In genomic region chr11:75164051-75164450, GRCm38 (mm10) we compare ENCODE assay signal across 13 mouse cellular contexts. TPM values are rescaled to one million over a fixed set of nuclear protein-coding genes. Genes with fewer than 3 reads are reported as not detected.
DNase-seq lines count a peak whose midpoint lies in the region; ATAC-seq and TF ChIP-seq lines count a peak whose summit lies in the region.
"Had no signal": no experiment of that assay in that cellular context is flagged by ENCODE, and none has a peak within 500 bp of the region (broad histone marks: within the 10 kb centered on the region; RNA-seq: fewer than 3 reads in every experiment).

No protein-coding gene starts in this region.

- DNase-seq in heart, adult 9 months (ENCODE audit: low spot score in 2 of 2) = no peak
- DNase-seq in liver, postnatal 0 days = no peak
- DNase-seq in liver, embryonic 11.5 days (ENCODE audit: low spot score) = no peak
- DNase-seq in embryonic facial prominence, embryonic 14.5 days (ENCODE audit: low spot score) = no peak
- no peak for DNase-seq in urinary bladder, postnatal 36 days (ENCODE audit: low spot score in 2 of 2)
- DNase-seq: adrenal gland, postnatal 25 days; thymus, postnatal 14 days had no signal

- peak overlapping the region; percentile 81 for H3K9ac ChIP-seq in heart, embryonic 14.5 days (ENCODE audit: low read length)
- H3K9ac ChIP-seq in liver, postnatal 0 days (replicated peaks) = no peak overlapping the region
- no peak overlapping the region for H3K9ac ChIP-seq in liver, embryonic 11.5 days (ENCODE audit: low read depth, low read length)
- H3K9ac ChIP-seq in embryonic facial prominence, embryonic 14.5 days (ENCODE audit: low read depth, low read length) = peak overlapping the region; percentile 78
- peak overlapping the region; percentile 90; the same call in 1 of the 2 replicates for H3K9ac ChIP-seq in limb, embryonic 13.5 days
- H3K9ac ChIP-seq: liver, embryonic 15.5 days had no signal

- peak overlapping the region in 1 of 2 experiments; percentile 0; a peak in 1 of 4 replicates for H3K4me3 ChIP-seq in heart, embryonic 14.5 days (ENCODE audit: control insufficient read depth in 1 of 2, insufficient read depth in 1 of 2, low read depth in 1 of 2, low read length in 2 of 2)
- H3K4me3 ChIP-seq in liver, postnatal 0 days (ENCODE audit: low read depth, low read length) = no peak overlapping the region
- no peak overlapping the region for H3K4me3 ChIP-seq in liver, embryonic 11.5 days (ENCODE audit: low read depth, low read length)
- peak overlapping the region; percentile 69 for H3K4me3 ChIP-seq in embryonic facial prominence, embryonic 14.5 days (ENCODE audit: low read depth, low read length)
- H3K4me3 ChIP-seq in limb, embryonic 13.5 days = peak overlapping the region; percentile 75
- H3K4me3 ChIP-seq: layer of hippocampus, adult 2 months; liver, embryonic 15.5 days had no signal

- H3K4me2 ChIP-seq in heart, embryonic 14.5 days (ENCODE audit: low read length) = peak overlapping the region; percentile 98
- H3K4me2 ChIP-seq in liver, postnatal 0 days (ENCODE audit: low read depth, low read length) = no peak overlapping the region
- H3K4me2 ChIP-seq in liver, embryonic 11.5 days = no peak overlapping the region
- H3K4me2 ChIP-seq in embryonic facial prominence, embryonic 14.5 days (ENCODE audit: low read depth, low read length) = peak overlapping the region; percentile 93
- peak overlapping the region; percentile 87 for H3K4me2 ChIP-seq in limb, embryonic 13.5 days (replicated peaks)

- H3K36me3 ChIP-seq in heart, embryonic 14.5 days (ENCODE audit: control insufficient read depth, insufficient read depth, low read length) = peaks cover 70% of the 10 kb centered on the region
- peaks cover 21% of the 10 kb centered on the region for H3K36me3 ChIP-seq in liver, postnatal 0 days (replicated peaks; ENCODE audit: insufficient read depth, low read length)
- peaks cover 4% of the 10 kb centered on the region; the same call in 1 of the 2 replicates for H3K36me3 ChIP-seq in liver, embryonic 11.5 days (ENCODE audit: control insufficient read depth, insufficient read depth, low read length)
- H3K36me3 ChIP-seq in embryonic facial prominence, embryonic 14.5 days (ENCODE audit: control insufficient read depth, insufficient read depth, low read length) = peaks cover 73% of the 10 kb centered on the region
- H3K36me3 ChIP-seq in limb, embryonic 13.5 days = peaks cover 84% of the 10 kb centered on the region

- no peak for ATAC-seq in heart, embryonic 14.5 days (ENCODE audit: insufficient number of reproducible peaks, insufficient read depth, low FRiP score, low read depth)
- no peak for ATAC-seq in liver, postnatal 0 days
- ATAC-seq in liver, embryonic 11.5 days (replicated peaks; ENCODE audit: low FRiP score) = no peak
- ATAC-seq in embryonic facial prominence, embryonic 14.5 days (ENCODE audit: low read depth) = no peak
- ATAC-seq in limb, embryonic 13.5 days (ENCODE audit: low FRiP score, low read depth) = no peak
- no peak for ATAC-seq in erythroblast, adult 5-6 weeks (replicated peaks; ENCODE audit: low FRiP score, poor library complexity, severe bottlenecking)

- no peaks in the 10 kb centered on the region for H3K9me3 ChIP-seq in heart, embryonic 14.5 days (ENCODE audit: control insufficient read depth, low read length)
- no peaks in the 10 kb centered on the region for H3K9me3 ChIP-seq in liver, postnatal 0 days (ENCODE audit: low read length)
- H3K9me3 ChIP-seq in liver, embryonic 11.5 days (ENCODE audit: control insufficient read depth, low read length) = no peaks in the 10 kb centered on the region
- no peaks in the 10 kb centered on the region for H3K9me3 ChIP-seq in embryonic facial prominence, embryonic 14.5 days (ENCODE audit: control insufficient read depth, low read length)
- no peaks in the 10 kb centered on the region for H3K9me3 ChIP-seq in limb, embryonic 13.5 days
- H3K9me3 ChIP-seq: forebrain, embryonic 10.5 days; liver, embryonic 15.5 days had no signal

- no peak overlapping the region for H3K27ac ChIP-seq in heart, embryonic 14.5 days (replicated peaks in 1 of 2; ENCODE audit: control insufficient read depth in 1 of 2, insufficient read depth in 1 of 2, low read depth in 2 of 2, low read length in 2 of 2)
- H3K27ac ChIP-seq in liver, postnatal 0 days (ENCODE audit: low read depth) = peak overlapping the region; percentile 30; the same call in 1 of the 2 replicates
- H3K27ac ChIP-seq in liver, embryonic 11.5 days (ENCODE audit: low read depth, low read length) = no peak overlapping the region
- H3K27ac ChIP-seq in embryonic facial prominence, embryonic 14.5 days (replicated peaks; ENCODE audit: low read depth, low read length) = peak overlapping the region; percentile 45
- H3K27ac ChIP-seq in limb, embryonic 13.5 days = peak overlapping the region; percentile 92
- H3K27ac ChIP-seq: forebrain, embryonic 10.5 days; layer of hippocampus, adult 2 months; liver, embryonic 15.5 days had no signal

- H3K27me3 ChIP-seq in heart, embryonic 14.5 days (ENCODE audit: control insufficient read depth, insufficient read depth, low read length) = peaks cover 25% of the 10 kb centered on the region
- peaks cover 49% of the 10 kb centered on the region for H3K27me3 ChIP-seq in liver, postnatal 0 days (ENCODE audit: insufficient read depth, low read length)
- peaks cover 47% of the 10 kb centered on the region for H3K27me3 ChIP-seq in liver, embryonic 11.5 days (replicated peaks; ENCODE audit: control insufficient read depth, insufficient read depth, low read length)
- H3K27me3 ChIP-seq in embryonic facial prominence, embryonic 14.5 days (replicated peaks; ENCODE audit: control insufficient read depth, insufficient read depth, low read length) = peaks cover 58% of the 10 kb centered on the region
- H3K27me3 ChIP-seq in limb, embryonic 13.5 days = peaks cover 64% of the 10 kb centered on the region

- 72% methylated on average over 2 of the region's 2 CpGs for WGBS in heart, embryonic 14.5 days
- WGBS in liver, postnatal 0 days (ENCODE audit: insufficient replicate concordance) = 64% methylated on average over 2 of the region's 2 CpGs
- 80% methylated on average over 2 of the region's 2 CpGs for WGBS in liver, embryonic 11.5 days
- WGBS in embryonic facial prominence, embryonic 14.5 days = 62% methylated on average over 2 of the region's 2 CpGs
- WGBS in limb, embryonic 13.5 days = 60% methylated on average over 2 of the region's 2 CpGs

- no peak for TF ChIP-seq CTCF in liver, postnatal 0 days (IDR thresholded peaks at IDR 0.05; ENCODE audit: low read depth)

- no peak for TF ChIP-seq EP300 in liver, postnatal 0 days (IDR thresholded peaks at IDR 0.05; ENCODE audit: low read depth)

- H3K4me1 ChIP-seq in heart, embryonic 14.5 days (ENCODE audit: control insufficient read depth in 2 of 2, insufficient read depth in 2 of 2, low read length in 2 of 2) = peaks cover 9 to 48% of the 10 kb centered on the region in 2 experiments; a peak in 3 of 4 replicates
- peaks cover 41% of the 10 kb centered on the region for H3K4me1 ChIP-seq in liver, postnatal 0 days (ENCODE audit: insufficient read depth)
- peaks cover 41% of the 10 kb centered on the region for H3K4me1 ChIP-seq in liver, embryonic 11.5 days (replicated peaks; ENCODE audit: control insufficient read depth, insufficient read depth, low read length)
- H3K4me1 ChIP-seq in embryonic facial prominence, embryonic 14.5 days (ENCODE audit: control insufficient read depth, insufficient read depth, low read length) = peaks cover 15% of the 10 kb centered on the region; the same call in 1 of the 2 replicates
- peaks cover 72% of the 10 kb centered on the region for H3K4me1 ChIP-seq in limb, embryonic 13.5 days

RNA-seq across cellular contexts. Expression of gene Hic1, which starts 5.3 kb away (rescaled TPM):
- polyA plus RNA-seq in heart, embryonic 14.5 days (2014; fragmentation: Nextera tagmentation; extraction: Ambion mirVana) = 6.4 and 6.8 TPM in 2 replicates
- polyA plus RNA-seq in liver, postnatal 0 days (2015; fragmentation: Nextera tagmentation; extraction: Ambion mirVana) = 1.1 and 1.5 TPM in 2 replicates
- polyA plus RNA-seq in liver, embryonic 11.5 days (2014; fragmentation: Nextera tagmentation; extraction: Ambion mirVana) = 2.7 and 3.2 TPM in 2 replicates
- polyA plus RNA-seq in embryonic facial prominence, embryonic 14.5 days (2014; fragmentation: Nextera tagmentation; extraction: Ambion mirVana) = 13.1 and 17.8 TPM in 2 replicates
- 28.2 and 29.3 TPM in 2 replicates for polyA plus RNA-seq in limb, embryonic 13.5 days (2015; fragmentation: Nextera tagmentation; extraction: Ambion mirVana)
- total RNA-seq in erythroblast, adult 5-6 weeks (2015; ENCODE audit: low replicate concordance) = not detected in 2 replicates
- not detected in 2 replicates for total RNA-seq in erythroblast, adult 5-6 weeks (2017; ENCODE audit: low replicate concordance)

RNA-seq across cellular contexts. Expression of gene Ovca2, which starts 14.6 kb away (rescaled TPM):
- polyA plus RNA-seq in heart, embryonic 14.5 days (2014; fragmentation: Nextera tagmentation; extraction: Ambion mirVana) = 19.4 and 19.7 TPM in 2 replicates
- 12.4 and 13.6 TPM in 2 replicates for polyA plus RNA-seq in liver, postnatal 0 days (2015; fragmentation: Nextera tagmentation; extraction: Ambion mirVana)
- 24.9 and 32.1 TPM in 2 replicates for polyA plus RNA-seq in liver, embryonic 11.5 days (2014; fragmentation: Nextera tagmentation; extraction: Ambion mirVana)
- polyA plus RNA-seq in embryonic facial prominence, embryonic 14.5 days (2014; fragmentation: Nextera tagmentation; extraction: Ambion mirVana) = 23.1 and 26.5 TPM in 2 replicates
- 27.8 and 29.5 TPM in 2 replicates for polyA plus RNA-seq in limb, embryonic 13.5 days (2015; fragmentation: Nextera tagmentation; extraction: Ambion mirVana)
- total RNA-seq in erythroblast, adult 5-6 weeks (2015; ENCODE audit: low replicate concordance) = 1.9 and 6.7 TPM in 2 replicates
- 4.6 and 5.7 TPM in 2 replicates for total RNA-seq in erythroblast, adult 5-6 weeks (2017; ENCODE audit: low replicate concordance)

RNA-seq across cellular contexts. Expression of gene Dph1, which starts 27.0 kb away (rescaled TPM):
- polyA plus RNA-seq in heart, embryonic 14.5 days (2014; fragmentation: Nextera tagmentation; extraction: Ambion mirVana) = 23.1 and 23.7 TPM in 2 replicates
- 10.9 and 13.0 TPM in 2 replicates for polyA plus RNA-seq in liver, postnatal 0 days (2015; fragmentation: Nextera tagmentation; extraction: Ambion mirVana)
- 30.3 and 34.0 TPM in 2 replicates for polyA plus RNA-seq in liver, embryonic 11.5 days (2014; fragmentation: Nextera tagmentation; extraction: Ambion mirVana)
- 22.5 and 23.8 TPM in 2 replicates for polyA plus RNA-seq in embryonic facial prominence, embryonic 14.5 days (2014; fragmentation: Nextera tagmentation; extraction: Ambion mirVana)
- polyA plus RNA-seq in limb, embryonic 13.5 days (2015; fragmentation: Nextera tagmentation; extraction: Ambion mirVana) = 23.9 and 24.9 TPM in 2 replicates
- 0.58 and 4.2 TPM in 2 replicates for total RNA-seq in erythroblast, adult 5-6 weeks (2015; ENCODE audit: low replicate concordance)
- 3.6 and 4.5 TPM in 2 replicates for total RNA-seq in erythroblast, adult 5-6 weeks (2017; ENCODE audit: low replicate concordance)

RNA-seq across cellular contexts. Expression of gene Rtn4rl1, which starts 29.5 kb away (rescaled TPM):
- 17.0 and 17.3 TPM in 2 replicates for polyA plus RNA-seq in heart, embryonic 14.5 days (2014; fragmentation: Nextera tagmentation; extraction: Ambion mirVana)
- 1.5 and 2.0 TPM in 2 replicates for polyA plus RNA-seq in liver, postnatal 0 days (2015; fragmentation: Nextera tagmentation; extraction: Ambion mirVana)
- 1.7 and 2.9 TPM in 2 replicates for polyA plus RNA-seq in liver, embryonic 11.5 days (2014; fragmentation: Nextera tagmentation; extraction: Ambion mirVana)
- polyA plus RNA-seq in embryonic facial prominence, embryonic 14.5 days (2014; fragmentation: Nextera tagmentation; extraction: Ambion mirVana) = 4.9 TPM in 2 replicates
- 2.3 and 3.1 TPM in 2 replicates for polyA plus RNA-seq in limb, embryonic 13.5 days (2015; fragmentation: Nextera tagmentation; extraction: Ambion mirVana)
- total RNA-seq in erythroblast, adult 5-6 weeks (2015; ENCODE audit: low replicate concordance) = not detected in 2 replicates
- not detected in 2 replicates for total RNA-seq in erythroblast, adult 5-6 weeks (2017; ENCODE audit: low replicate concordance)

Comparison
In these comparisons a context has a peak if more than half of its experiments do, and no peak if none do; other contexts are left out.
1. H3K27ac ChIP-seq: peak in liver, postnatal 0 days (single experiment), embryonic facial prominence, embryonic 14.5 days (single experiment) and limb, embryonic 13.5 days (single experiment); none in heart, embryonic 14.5 days (0 of 2) and liver, embryonic 11.5 days (single experiment).
2. H3K4me2 ChIP-seq: peak in heart, embryonic 14.5 days (single experiment), embryonic facial prominence, embryonic 14.5 days (single experiment) and limb, embryonic 13.5 days (single experiment); none in liver, postnatal 0 days (single experiment) and liver, embryonic 11.5 days (single experiment).
3. H3K4me3 ChIP-seq: peak in embryonic facial prominence, embryonic 14.5 days (single experiment) and limb, embryonic 13.5 days (single experiment); none in liver, postnatal 0 days (single experiment) and liver, embryonic 11.5 days (single experiment).
4. H3K9ac ChIP-seq: peak in heart, embryonic 14.5 days (single experiment), embryonic facial prominence, embryonic 14.5 days (single experiment) and limb, embryonic 13.5 days (single experiment); none in liver, postnatal 0 days (single experiment) and liver, embryonic 11.5 days (single experiment).